9 mouse cellular contexts compared by ENCODE assay signal in genomic region chr9:121403699-121404098, GRCm38 (mm10).
A peak's percentile ranks its signal among the peaks of the same experiment; 100 is the strongest.
DNase-seq lines count a peak whose midpoint lies in the region; ATAC-seq and TF ChIP-seq lines count a peak whose summit lies in the region.
"Had no signal": no experiment of that assay in that cellular context is flagged by ENCODE, and none has a peak within 500 bp of the region (broad histone marks: within the 10 kb centered on the region; RNA-seq: fewer than 3 reads in every experiment).

No protein-coding gene starts in this region.

- H3K27ac ChIP-seq in heart, embryonic 16.5 days (ENCODE audit: low read length), result no peak overlapping the region
- H3K27ac ChIP-seq in heart, adult 2 months, result no peak overlapping the region
- H3K27ac ChIP-seq in embryonic facial prominence, embryonic 12.5 days, result peak overlapping the region; percentile 63
- H3K27ac ChIP-seq in hindbrain, embryonic 10.5 days, result peak overlapping the region; percentile 70; the same call in 1 of the 2 replicates
- peak overlapping the region; percentile 84 for H3K27ac ChIP-seq in midbrain, embryonic 12.5 days (replicated peaks)

- TF ChIP-seq CTCF in heart, adult 2 months (IDR thresholded peaks at IDR 0.05), result no peak

- WGBS in heart, embryonic 16.5 days, result 69% methylated on average over 11 of the region's 11 CpGs
- 69% methylated on average over 11 of the region's 11 CpGs for WGBS in heart, adult 2 months
- 71% methylated on average over 11 of the region's 11 CpGs for WGBS in embryonic facial prominence, embryonic 12.5 days
- 82% methylated on average over 11 of the region's 11 CpGs for WGBS in hindbrain, embryonic 10.5 days
- 69% methylated on average over 11 of the region's 11 CpGs for WGBS in midbrain, embryonic 12.5 days

- no peak overlapping the region for H3K4me3 ChIP-seq in heart, embryonic 16.5 days (ENCODE audit: low read length)
- no peak overlapping the region for H3K4me3 ChIP-seq in heart, adult 2 months
- H3K4me3 ChIP-seq in embryonic facial prominence, embryonic 12.5 days, result peak overlapping the region; percentile 27
- peak overlapping the region; percentile 35 for H3K4me3 ChIP-seq in hindbrain, embryonic 10.5 days
- H3K4me3 ChIP-seq in midbrain, embryonic 12.5 days, result peak overlapping the region; percentile 37

- no peak for TF ChIP-seq EP300 in heart, adult 2 months (IDR thresholded peaks at IDR 0.05; ENCODE audit: insufficient read depth, low read depth, low read length)

- no peak overlapping the region for H3K9ac ChIP-seq in heart, embryonic 16.5 days (ENCODE audit: low read length)
- no peak overlapping the region for H3K9ac ChIP-seq in heart, adult 2 months (ENCODE audit: low read depth, low read length)
- peak overlapping the region; percentile 42; the same call in 1 of the 2 replicates for H3K9ac ChIP-seq in embryonic facial prominence, embryonic 12.5 days
- peak overlapping the region; percentile 50 for H3K9ac ChIP-seq in midbrain, embryonic 12.5 days (replicated peaks)

- no peaks in the 10 kb centered on the region for H3K27me3 ChIP-seq in heart, embryonic 16.5 days (ENCODE audit: control insufficient read depth, insufficient read depth, low read length)
- no peaks in the 10 kb centered on the region for H3K27me3 ChIP-seq in heart, adult 2 months (ENCODE audit: control insufficient read depth, insufficient read depth, low read length)
- H3K27me3 ChIP-seq in embryonic facial prominence, embryonic 12.5 days, result no peaks in the 10 kb centered on the region
- no peaks in the 10 kb centered on the region for H3K27me3 ChIP-seq in hindbrain, embryonic 10.5 days (ENCODE audit: insufficient read depth, poor library complexity, severe bottlenecking)
- H3K27me3 ChIP-seq in midbrain, embryonic 12.5 days, result no peaks in the 10 kb centered on the region

- peaks cover 19% of the 10 kb centered on the region for H3K79me2 ChIP-seq in heart, adult 2 months (replicated peaks; ENCODE audit: control insufficient read depth, insufficient read depth, low read length)

- DNase-seq in heart, adult 2 months, result no peak
- no peak for DNase-seq in hindbrain, embryonic 10.5 days (ENCODE audit: low spot score)
- DNase-seq in MN1 (ENCODE audit: low spot score), result no peak
- no peak for DNase-seq in gastrocnemius, postnatal 10 days

- peaks cover 3% of the 10 kb centered on the region; the same call in 1 of the 2 replicates for H3K4me1 ChIP-seq in heart, embryonic 16.5 days (ENCODE audit: control insufficient read depth, insufficient read depth, low read length)
- peaks cover 9% of the 10 kb centered on the region for H3K4me1 ChIP-seq in heart, adult 2 months (ENCODE audit: control insufficient read depth, insufficient read depth, low read length)
- H3K4me1 ChIP-seq in embryonic facial prominence, embryonic 12.5 days, result peaks cover 10% of the 10 kb centered on the region; the same call in 1 of the 2 replicates
- peaks cover 21% of the 10 kb centered on the region for H3K4me1 ChIP-seq in hindbrain, embryonic 10.5 days (replicated peaks)
- peaks cover 24% of the 10 kb centered on the region for H3K4me1 ChIP-seq in midbrain, embryonic 12.5 days

- TF ChIP-seq POLR2A in heart, adult 2 months (IDR thresholded peaks at IDR 0.05; ENCODE audit: insufficient read depth, low read depth, low read length), result no peak

- H3K9me3 ChIP-seq in heart, embryonic 16.5 days (replicated peaks; ENCODE audit: control insufficient read depth, low read length), result no peaks in the 10 kb centered on the region
- H3K9me3 ChIP-seq in embryonic facial prominence, embryonic 12.5 days, result no peaks in the 10 kb centered on the region
- H3K9me3 ChIP-seq in hindbrain, embryonic 10.5 days, result no peaks in the 10 kb centered on the region
- H3K9me3 ChIP-seq in midbrain, embryonic 12.5 days, result no peaks in the 10 kb centered on the region
- H3K9me3 ChIP-seq: G1E had no signal

- 0 out of 2 replicates have a peak, but pooled peaks have one; percentile 5 for ATAC-seq in heart, embryonic 16.5 days (replicated peaks; ENCODE audit: extremely low read depth, insufficient read depth, low FRiP score)
- peak; percentile 35; the same call in 1 of the 2 replicates for ATAC-seq in embryonic facial prominence, embryonic 12.5 days (ENCODE audit: insufficient number of reproducible peaks, insufficient read depth, low FRiP score, low TSS enrichment)
- ATAC-seq in midbrain, embryonic 12.5 days (ENCODE audit: low FRiP score, low read depth), result peak; percentile 59; the same call in 1 of the 2 replicates
- ATAC-seq in activated CD4-positive, CD25-positive, alpha-beta regulatory T cell, adult 4 months, result no peak

- intact Hi-C loops in heart, adult 2 months (cut with DNase I), result no loop called here

- H3K4me2 ChIP-seq in heart, embryonic 16.5 days (ENCODE audit: low read depth, low read length), result no peak overlapping the region; the same call in 1 of the 2 replicates
- peak overlapping the region; percentile 50 for H3K4me2 ChIP-seq in embryonic facial prominence, embryonic 12.5 days (replicated peaks)
- peak overlapping the region; percentile 49 for H3K4me2 ChIP-seq in midbrain, embryonic 12.5 days (replicated peaks)

- no peaks in the 10 kb centered on the region; the same call in 1 of the 2 replicates for H3K36me3 ChIP-seq in heart, embryonic 16.5 days (ENCODE audit: control insufficient read depth, insufficient read depth)
- H3K36me3 ChIP-seq in heart, adult 2 months (ENCODE audit: control insufficient read depth, insufficient read depth, low read length), result no peaks in the 10 kb centered on the region
- no peaks in the 10 kb centered on the region for H3K36me3 ChIP-seq in embryonic facial prominence, embryonic 12.5 days
- peaks cover 22% of the 10 kb centered on the region; the same call in 1 of the 2 replicates for H3K36me3 ChIP-seq in hindbrain, embryonic 10.5 days
- 0 out of 2 replicates have a peak, but pooled peaks cover 3% of the 10 kb centered on the region for H3K36me3 ChIP-seq in midbrain, embryonic 12.5 days

Comparison
In these comparisons a context has a peak if more than half of its experiments do, and no peak if none do; other contexts are left out.
1. H3K27ac ChIP-seq: peak in embryonic facial prominence, embryonic 12.5 days (single experiment), hindbrain, embryonic 10.5 days (single experiment) and midbrain, embryonic 12.5 days (single experiment); none in heart, embryonic 16.5 days (single experiment) and heart, adult 2 months (single experiment).
2. H3K4me3 ChIP-seq: peak in embryonic facial prominence, embryonic 12.5 days (single experiment), hindbrain, embryonic 10.5 days (single experiment) and midbrain, embryonic 12.5 days (single experiment); none in heart, embryonic 16.5 days (single experiment) and heart, adult 2 months (single experiment).
3. H3K9ac ChIP-seq: peak in embryonic facial prominence, embryonic 12.5 days (single experiment) and midbrain, embryonic 12.5 days (single experiment); none in heart, embryonic 16.5 days (single experiment) and heart, adult 2 months (single experiment).